Mouse (Mus musculus) liver, postnatal 0 days (tissue): ENCODE data around the gene 2010315B03Rik.

Source experiments
- CTCF ChIP-seq: sonication (generic); IDR thresholded peaks from 2 replicates; pipeline ENCODE4 v1.5.1; 2016; ENCODE audit warnings: antibody characterized with exemption, low read depth
- EP300 ChIP-seq: IDR thresholded peaks from 2 replicates; pipeline ENCODE4 v1.6.1; 2016; ENCODE audit warnings: antibody characterized with exemption, low read depth, mild to moderate bottlenecking

GRCm38 (mm10) chr9:124281448-124281791, 31.1 kb downstream of the 2010315B03Rik start:
- TF ChIP-seq CTCF (no peak), EP300 (no peak)
